Mouse (Mus musculus) liver, adult 2 months (tissue): ENCODE measurements around the gene Gm5089.

ENCODE experiments used
- CTCF ChIP-seq: fragments of 200-500 bp; IDR thresholded peaks from 2 replicates; pipeline ENCODE4 v1.5.1; 2011; ENCODE audit warnings: low read depth, low read length, control low read depth
- POLR2A ChIP-seq: fragments of 200-500 bp; IDR thresholded peaks from 2 replicates; pipeline ENCODE4 v1.6.1; 2011; ENCODE audit warnings: low read length, control low read depth; ENCODE audit not compliant: insufficient read depth; ENCODE audit errors: extremely low read depth

- TF ChIP-seq CTCF (no peak), POLR2A (no peak)
These were observed 25.3 kb upstream of the Gm5089 start for GRCm38 (mm10) chr14:122476041-122476821.
